Mouse (Mus musculus) mature B cell (primary cell): ENCODE data around the gene Cd151.

Experiments used
- in situ Hi-C: fragments of 300-500 bp; cut with MboI; formaldehyde crosslinking; loops from 2 replicates; pipeline ENCODE4 v1.14.3; 2019

The Cd151 gene

GRCm38 (mm10) chr7:141457986-141458660, 9.1 kb upstream of the Cd151 start:
- in situ Hi-C loops, result no loop called here

- in situ Hi-C loops, result no loop called here
Measured at GRCm38 (mm10) chr7:141458661-141459060, 8.5 kb upstream of the Cd151 start.

- in situ Hi-C loops, result no loop called here
Measured at GRCm38 (mm10) chr7:141459301-141459711, 7.9 kb upstream of the Cd151 start.

- in situ Hi-C loops, result no loop called here
Measured at GRCm38 (mm10) chr7:141460001-141460390, 7.2 kb upstream of the Cd151 start.

- in situ Hi-C loops, result no loop called here
Measured at GRCm38 (mm10) chr7:141460391-141461113, 6.6 kb upstream of the Cd151 start, which contains the start of gene Cracr2b. Gene Cracr2b, plus strand, starts transcription at chr7:141461094.

- in situ Hi-C loops, result no loop called here
Measured at GRCm38 (mm10) chr7:141461521-141462332, 5.5 kb upstream of the Cd151 start.

- in situ Hi-C loops, result no loop called here
Measured at GRCm38 (mm10) chr7:141462333-141462821, 4.8 kb upstream of the Cd151 start.

GRCm38 (mm10) chr7:141463824-141464602, 3.2 kb upstream of the Cd151 start:
- in situ Hi-C loops, result no loop called here

- in situ Hi-C loops, result no loop called here
Measured at GRCm38 (mm10) chr7:141464603-141465201, 2.5 kb upstream of the Cd151 start.

- in situ Hi-C loops, result no loop called here
Measured at GRCm38 (mm10) chr7:141465388-141466044, 1.7 kb upstream of the Cd151 start.

GRCm38 (mm10) chr7:141466045-141466394, 1.2 kb upstream of the Cd151 start:
- in situ Hi-C loops, result no loop called here

GRCm38 (mm10) chr7:141466607-141467148, 514 bp upstream of the Cd151 start:
- in situ Hi-C loops, result no loop called here

GRCm38 (mm10) chr7:141468164-141468521, 951 bp downstream of the Cd151 start:
- in situ Hi-C loops, result no loop called here

- in situ Hi-C loops, result no loop called here
Measured at GRCm38 (mm10) chr7:141468522-141469211, 1.5 kb downstream of the Cd151 start.

- in situ Hi-C loops, result no loop called here
Measured at GRCm38 (mm10) chr7:141469352-141469751, 2.2 kb downstream of the Cd151 start.

- in situ Hi-C loops, result loop anchor here (10.0 kb wide), 1 partner anchor 435 kb away; no protein-coding TSS in a partner anchor
Measured at GRCm38 (mm10) chr7:141469901-141470636, 2.9 kb downstream of the Cd151 start.

GRCm38 (mm10) chr7:141470637-141470944, 3.4 kb downstream of the Cd151 start:
- in situ Hi-C loops, result loop anchor here (10.0 kb wide), 1 partner anchor 434 kb away; no protein-coding TSS in a partner anchor

- in situ Hi-C loops, result loop anchor here (10.0 kb wide), 1 partner anchor 434 kb away; no protein-coding TSS in a partner anchor
Measured at GRCm38 (mm10) chr7:141471236-141471635, 4.0 kb downstream of the Cd151 start.

- in situ Hi-C loops, result loop anchor here (10.0 kb wide), 1 partner anchor 433 kb away; no protein-coding TSS in a partner anchor
Measured at GRCm38 (mm10) chr7:141472226-141472625, 5.0 kb downstream of the Cd151 start.
